Mouse (Mus musculus): Measurements from ENCODE around the gene Akap11. TPM values are rescaled to one million over a fixed set of nuclear protein-coding genes. Genes with fewer than 3 reads are reported as not detected.

The Akap11 gene
- polyA plus RNA-seq, 1 experiment from 2014 or later, result 32.1 TPM

GRCm38 (mm10) chr14:78548807-78549206 lies 12.2 kb upstream of the Akap11 start:
- Histone ChIP-seq H3K36me3 (no peaks in the 10 kb centered on the region), H3K4me2 (no peak overlapping the region), H3K4me3 (no peak overlapping the region), H3K9ac (no peak overlapping the region), H3K27ac (replicated peaks) (no peak overlapping the region), H3K4me1 (replicated peaks) (no peaks in the 10 kb centered on the region), H3K9me3 (no peaks in the 10 kb centered on the region), H3K27me3 (no peaks in the 10 kb centered on the region)
- ATAC-seq (ENCODE audit: low read depth), result no peak
- WGBS, result 87% methylated on average over 6 of the region's 6 CpGs

GRCm38 (mm10) chr14:78541319-78541718 lies 4.7 kb upstream of the Akap11 start:
- no peaks in the 10 kb centered on the region for H3K9me3 ChIP-seq
- H3K9ac ChIP-seq, result no peak overlapping the region
- no peak overlapping the region for H3K4me3 ChIP-seq
- H3K27ac ChIP-seq (replicated peaks), result no peak overlapping the region
- 85% methylated on average over 3 of the region's 3 CpGs for WGBS
- H3K27me3 ChIP-seq, result no peaks in the 10 kb centered on the region
- H3K4me2 ChIP-seq, result no peak overlapping the region
- peaks cover 16% of the 10 kb centered on the region for H3K4me1 ChIP-seq (replicated peaks)
- no peaks in the 10 kb centered on the region for H3K36me3 ChIP-seq
- ATAC-seq (ENCODE audit: low read depth), result no peak

GRCm38 (mm10) chr14:78539821-78540220 lies 3.2 kb upstream of the Akap11 start:
- no peaks in the 10 kb centered on the region for H3K36me3 ChIP-seq
- H3K27ac ChIP-seq (replicated peaks), result no peak overlapping the region
- no peak overlapping the region for H3K9ac ChIP-seq
- WGBS, result 96% methylated on average over 1 of the region's 1 CpGs
- peaks cover 27% of the 10 kb centered on the region for H3K4me1 ChIP-seq (replicated peaks)
- H3K9me3 ChIP-seq, result no peaks in the 10 kb centered on the region
- H3K4me2 ChIP-seq, result no peak overlapping the region
- H3K27me3 ChIP-seq, result no peaks in the 10 kb centered on the region
- H3K4me3 ChIP-seq, result no peak overlapping the region
- ATAC-seq (ENCODE audit: low read depth), result no peak

GRCm38 (mm10) chr14:78538572-78539320 lies 2.1 kb upstream of the Akap11 start:
- WGBS, result 47% methylated on average over 5 of the region's 5 CpGs

GRCm38 (mm10) chr14:78537551-78537950 lies 943 bp upstream of the Akap11 start:
- H3K4me3 ChIP-seq, result peak overlapping the region; percentile 81
- H3K9ac ChIP-seq, result peak overlapping the region; percentile 98
- no peaks in the 10 kb centered on the region for H3K9me3 ChIP-seq
- H3K27me3 ChIP-seq, result no peaks in the 10 kb centered on the region
- 34% methylated on average over 6 of the region's 6 CpGs for WGBS
- no peak for ATAC-seq (ENCODE audit: low read depth)
- peak overlapping the region; percentile 74 for H3K4me2 ChIP-seq
- H3K36me3 ChIP-seq, result no peaks in the 10 kb centered on the region
- H3K27ac ChIP-seq (replicated peaks), result peak overlapping the region; percentile 88
- peaks cover 40% of the 10 kb centered on the region for H3K4me1 ChIP-seq (replicated peaks)

More at GRCm38 (mm10) chr14:78538572-78539320, 2.1 kb upstream of the Akap11 start:
- peaks cover 37% of the 10 kb centered on the region for H3K4me1 ChIP-seq (replicated peaks)
- H3K27me3 ChIP-seq, result no peaks in the 10 kb centered on the region
- no peaks in the 10 kb centered on the region for H3K36me3 ChIP-seq
- no peak for ATAC-seq (ENCODE audit: low read depth)
- peak overlapping the region; percentile 10 for H3K27ac ChIP-seq (replicated peaks)
- no peak overlapping the region for H3K9ac ChIP-seq
- no peak overlapping the region for H3K4me2 ChIP-seq
- H3K9me3 ChIP-seq, result no peaks in the 10 kb centered on the region
- no peak overlapping the region for H3K4me3 ChIP-seq

GRCm38 (mm10) chr14:78535366-78535765 lies 1.2 kb downstream of the Akap11 start:
- Histone ChIP-seq H3K4me3 (peak overlapping the region; percentile 81), H3K9ac (peak overlapping the region; percentile 98), H3K27ac (replicated peaks) (peak overlapping the region; percentile 98; the same call in 1 of the 2 replicates), H3K9me3 (no peaks in the 10 kb centered on the region), H3K4me2 (peak overlapping the region; percentile 74), H3K4me1 (replicated peaks) (peaks cover 53% of the 10 kb centered on the region), H3K27me3 (no peaks in the 10 kb centered on the region), H3K36me3 (no peaks in the 10 kb centered on the region)
- ATAC-seq (ENCODE audit: low read depth), result no peak
- WGBS, result 38% methylated on average over 2 of the region's 2 CpGs

- WGBS, result 92% methylated on average over 5 of the region's 5 CpGs
- Histone ChIP-seq H3K9me3 (no peaks in the 10 kb centered on the region), H3K36me3 (no peaks in the 10 kb centered on the region), H3K4me1 (replicated peaks) (peaks cover 60% of the 10 kb centered on the region), H3K27me3 (no peaks in the 10 kb centered on the region), H3K4me2 (peak overlapping the region; percentile 74), H3K4me3 (no peak overlapping the region), H3K9ac (no peak overlapping the region), H3K27ac (replicated peaks) (no peak overlapping the region)
- ATAC-seq (ENCODE audit: low read depth), result no peak
Measured at GRCm38 (mm10) chr14:78534651-78535050, 2.0 kb downstream of the Akap11 start.

GRCm38 (mm10) chr14:78533701-78534100 lies 2.9 kb downstream of the Akap11 start:
- H3K9me3 ChIP-seq, result no peaks in the 10 kb centered on the region
- H3K27me3 ChIP-seq, result no peaks in the 10 kb centered on the region
- H3K4me3 ChIP-seq, result no peak overlapping the region
- no peak overlapping the region for H3K27ac ChIP-seq (replicated peaks)
- H3K4me1 ChIP-seq (replicated peaks), result peaks cover 69% of the 10 kb centered on the region
- no peak for ATAC-seq (ENCODE audit: low read depth)
- H3K9ac ChIP-seq, result 0 out of 2 replicates have a peak overlapping the region, but pooled peaks have one; percentile 26
- H3K36me3 ChIP-seq, result no peaks in the 10 kb centered on the region
- 0 out of 2 replicates have a peak overlapping the region, but pooled peaks have one; percentile 7 for H3K4me2 ChIP-seq
- 89% methylated on average over 3 of the region's 3 CpGs for WGBS

GRCm38 (mm10) chr14:78532345-78532744 lies 4.3 kb downstream of the Akap11 start:
- H3K4me2 ChIP-seq, result no peak overlapping the region
- no peak overlapping the region for H3K27ac ChIP-seq (replicated peaks)
- ATAC-seq (ENCODE audit: low read depth), result no peak
- no peaks in the 10 kb centered on the region for H3K36me3 ChIP-seq
- H3K4me1 ChIP-seq (replicated peaks), result peaks cover 61% of the 10 kb centered on the region
- no peaks in the 10 kb centered on the region for H3K9me3 ChIP-seq
- no peak overlapping the region for H3K9ac ChIP-seq
- H3K27me3 ChIP-seq, result no peaks in the 10 kb centered on the region
- WGBS, result 96% methylated on average over 6 of the region's 6 CpGs
- H3K4me3 ChIP-seq, result no peak overlapping the region

- no peak overlapping the region for H3K4me2 ChIP-seq
- no peak overlapping the region for H3K9ac ChIP-seq
- no peaks in the 10 kb centered on the region for H3K9me3 ChIP-seq
- H3K27me3 ChIP-seq, result no peaks in the 10 kb centered on the region
- no peaks in the 10 kb centered on the region for H3K36me3 ChIP-seq
- H3K27ac ChIP-seq (replicated peaks), result no peak overlapping the region
- 47% methylated on average over 3 of the region's 3 CpGs for WGBS
- ATAC-seq (ENCODE audit: low read depth), result no peak
- no peak overlapping the region for H3K4me3 ChIP-seq
- peaks cover 70% of the 10 kb centered on the region for H3K4me1 ChIP-seq (replicated peaks)
Measured at GRCm38 (mm10) chr14:78530256-78530655, 6.4 kb downstream of the Akap11 start.

- no peaks in the 10 kb centered on the region for H3K36me3 ChIP-seq
- 75% methylated on average over 8 of the region's 8 CpGs for WGBS
- ATAC-seq (ENCODE audit: low read depth), result no peak
- H3K9ac ChIP-seq, result no peak overlapping the region
- peaks cover 55% of the 10 kb centered on the region for H3K4me1 ChIP-seq (replicated peaks)
- no peak overlapping the region for H3K4me2 ChIP-seq
- H3K9me3 ChIP-seq, result no peaks in the 10 kb centered on the region
- no peak overlapping the region for H3K4me3 ChIP-seq
- H3K27me3 ChIP-seq, result no peaks in the 10 kb centered on the region
- H3K27ac ChIP-seq (replicated peaks), result no peak overlapping the region
Measured at GRCm38 (mm10) chr14:78528461-78529425, 7.9 kb downstream of the Akap11 start.

GRCm38 (mm10) chr14:78526907-78527306 lies 9.7 kb downstream of the Akap11 start:
- WGBS, result 60% methylated on average over 6 of the region's 6 CpGs
- no peak for ATAC-seq (ENCODE audit: low read depth)
- no peak overlapping the region for H3K9ac ChIP-seq

More at GRCm38 (mm10) chr14:78526907-78527306, 9.7 kb downstream of the Akap11 start:
- Histone ChIP-seq H3K9me3 (no peaks in the 10 kb centered on the region), H3K36me3 (no peaks in the 10 kb centered on the region), H3K4me2 (no peak overlapping the region), H3K27me3 (no peaks in the 10 kb centered on the region), H3K4me1 (replicated peaks) (peaks cover 48% of the 10 kb centered on the region), H3K27ac (replicated peaks) (no peak overlapping the region), H3K4me3 (no peak overlapping the region)

Data from neural tube, embryonic 13.5 days (tissue).